Mouse (Mus musculus) 3134 (cell line): ENCODE data around the gene Hes2.

Experiments
- DNase-seq: peaks from one replicate; pipeline ENCODE4 v3.0.0-alpha.2; 2011; ENCODE audit warnings: low spot score; ENCODE audit not compliant: insufficient read length; ENCODE audit errors: extremely low read depth

Hes2 gene

GRCm38 (mm10) chr4:152157779-152158584 is 685 bp upstream of the Hes2 start:
- no peak for DNase-seq

DNA sequence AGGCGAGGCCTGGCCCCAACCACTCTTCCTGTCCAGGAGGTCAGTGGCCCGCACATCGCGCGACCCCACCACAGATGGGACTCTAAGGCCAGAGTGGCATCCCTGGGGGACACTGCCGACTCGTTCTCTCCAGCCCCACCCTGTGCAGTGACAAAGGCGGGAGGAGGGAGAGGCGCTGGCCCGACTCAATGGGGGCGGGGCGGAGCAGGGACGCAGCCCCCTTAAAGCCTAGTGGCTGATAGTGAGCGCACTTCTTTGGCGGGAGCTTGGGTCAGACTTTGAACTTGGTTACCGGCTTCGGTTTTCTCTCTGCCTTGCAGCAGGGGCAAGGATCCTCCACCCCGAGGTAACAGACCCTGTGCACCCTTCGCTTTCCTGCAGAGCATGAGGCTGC is 615 bp downstream of the Hes2 start:
- no peak for DNase-seq

DNA sequence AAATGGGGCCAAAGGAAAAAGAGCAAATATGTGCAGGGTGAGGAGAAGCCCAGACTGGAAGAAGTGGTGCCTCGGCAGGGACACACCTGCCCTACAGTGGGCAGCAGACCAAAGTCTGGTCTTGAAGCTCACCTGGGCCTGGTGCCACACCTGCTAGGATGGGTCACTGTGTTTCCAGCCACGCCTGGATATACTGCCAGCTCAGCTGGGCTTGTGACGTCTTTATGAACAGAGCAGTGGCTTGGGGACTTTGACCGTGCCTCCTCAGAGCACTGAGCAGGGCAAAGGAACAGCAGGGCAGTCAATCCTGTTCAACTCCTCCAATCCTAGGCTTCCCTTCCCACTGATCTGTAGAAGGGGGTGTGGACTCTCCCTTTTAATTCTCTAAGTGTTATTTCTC is 2.1 kb downstream of the Hes2 start:
- DNase-seq = no peak

DNA sequence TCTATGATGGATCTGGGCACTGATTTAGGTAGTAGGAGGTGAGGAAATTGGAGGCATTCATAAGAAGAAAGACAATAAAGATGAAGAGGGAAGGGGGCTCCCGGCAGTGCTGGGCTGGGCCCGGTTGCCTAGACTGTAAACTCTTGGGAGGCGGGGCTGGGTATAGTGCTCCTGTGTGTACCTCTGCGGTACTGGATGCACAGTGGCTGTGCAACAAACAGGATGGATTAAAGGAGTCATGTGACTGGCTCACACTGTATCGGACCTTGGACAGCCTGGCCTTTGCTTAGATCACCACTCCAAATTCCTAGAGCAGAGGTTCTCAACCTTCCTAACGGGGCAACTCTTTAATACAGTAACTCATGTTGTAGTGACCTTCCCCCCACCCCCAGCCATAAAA is 2.9 kb downstream of the Hes2 start:
- DNase-seq = no peak

DNA sequence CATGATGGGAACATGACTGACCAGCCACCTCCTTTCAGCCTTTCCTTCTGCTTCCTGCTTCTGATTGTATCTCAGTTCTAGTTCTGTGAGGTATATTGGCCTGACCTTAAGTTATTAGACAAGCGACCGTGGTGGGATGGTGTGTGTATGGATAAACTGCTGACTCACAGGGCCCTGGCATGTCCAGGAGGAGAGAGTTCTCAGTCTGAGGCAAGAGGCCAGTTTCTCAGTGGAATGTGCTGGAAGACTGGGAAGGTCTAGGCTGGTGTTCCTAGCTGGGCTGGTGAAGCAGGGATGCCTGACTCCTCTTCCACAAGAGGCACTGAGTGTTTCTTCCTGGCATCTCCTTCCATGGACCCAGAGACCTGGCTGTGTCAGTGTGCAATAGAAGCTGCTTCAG is 4.1 kb downstream of the Hes2 start:
- DNase-seq = no peak

DNA sequence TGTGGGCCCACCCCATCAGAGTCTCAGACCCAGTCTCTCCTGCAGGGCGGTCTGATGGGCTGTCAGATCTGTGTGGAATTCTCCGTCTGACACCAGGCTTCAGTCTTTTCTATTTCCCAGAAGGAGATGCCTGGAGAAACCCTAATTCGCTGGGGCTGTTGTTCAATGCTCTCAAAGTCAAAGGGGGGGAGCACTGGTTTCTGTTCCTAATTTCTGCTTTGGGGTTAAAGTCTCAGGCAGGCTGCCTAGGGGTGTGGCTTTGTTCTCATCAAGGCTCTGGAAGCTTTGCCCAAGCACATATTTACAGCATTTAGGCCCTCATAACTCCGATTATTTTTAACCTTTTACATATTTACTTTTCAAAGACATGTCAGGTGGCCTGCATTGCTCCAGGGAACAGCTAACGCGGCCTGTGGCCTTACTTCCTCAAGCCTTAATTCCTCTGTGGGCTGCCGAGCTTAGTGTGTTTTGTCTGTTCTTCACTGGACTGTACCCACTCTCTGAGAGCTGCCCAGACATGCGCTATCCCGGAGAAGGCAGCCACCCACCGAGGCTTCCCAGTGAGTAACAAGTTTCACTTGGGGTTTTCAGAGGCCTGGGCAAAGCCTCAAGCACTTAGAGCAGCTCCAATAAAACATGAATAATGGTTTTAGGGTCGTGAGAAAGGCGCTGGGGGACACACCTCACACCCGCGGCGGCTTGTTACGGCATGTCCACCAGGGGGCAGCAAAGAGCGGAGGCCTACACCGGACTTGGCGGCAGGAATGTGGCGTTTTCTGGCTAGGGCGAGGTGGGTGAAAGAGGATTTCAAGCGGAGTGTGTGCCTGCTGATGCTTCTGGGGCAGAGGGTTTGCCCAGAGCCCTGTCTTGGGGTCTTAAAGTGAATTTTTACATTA is 6.6 kb downstream of the Hes2 start:
- peak; percentile 61 for DNase-seq

DNA sequence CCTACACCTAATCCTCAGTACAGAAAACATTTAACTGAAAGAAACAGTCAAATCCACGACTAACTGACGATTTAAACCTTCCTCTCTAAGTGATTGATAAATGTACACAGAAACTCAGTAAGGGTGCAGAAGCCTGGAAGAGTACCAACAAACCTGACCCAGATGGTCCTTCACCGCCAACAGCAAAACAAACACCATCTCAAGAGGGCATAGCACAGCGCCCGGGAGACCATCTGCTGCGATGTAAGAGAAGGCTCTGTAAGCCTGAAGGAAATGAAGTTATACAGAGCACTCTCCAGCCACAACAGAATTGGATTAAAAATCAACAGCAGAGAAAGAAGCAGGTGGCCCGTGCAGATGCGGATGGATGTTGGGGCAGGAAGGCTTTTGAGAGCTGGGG is 9.4 kb downstream of the Hes2 start:
- DNase-seq = no peak

DNA sequence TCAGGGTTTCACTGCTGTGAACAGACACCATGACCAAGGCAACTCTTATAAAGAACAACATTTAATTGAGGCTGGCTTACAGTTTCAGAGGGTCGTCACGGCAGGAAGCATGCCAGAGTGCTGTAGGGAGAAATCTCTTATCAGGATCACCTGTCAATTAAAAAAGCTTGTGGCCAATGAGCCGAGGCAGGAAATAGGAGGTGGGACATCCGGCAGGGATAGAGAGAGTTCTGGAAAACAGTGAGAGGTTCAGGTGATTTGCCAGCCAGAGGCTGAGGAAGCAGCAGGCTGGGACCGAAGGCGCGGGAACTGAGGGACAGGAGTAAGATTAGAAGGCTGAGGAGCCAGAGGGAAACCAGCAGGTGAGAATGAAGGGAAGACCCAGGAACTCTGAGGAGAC is 10.4 kb downstream of the Hes2 start:
- DNase-seq = no peak

DNA sequence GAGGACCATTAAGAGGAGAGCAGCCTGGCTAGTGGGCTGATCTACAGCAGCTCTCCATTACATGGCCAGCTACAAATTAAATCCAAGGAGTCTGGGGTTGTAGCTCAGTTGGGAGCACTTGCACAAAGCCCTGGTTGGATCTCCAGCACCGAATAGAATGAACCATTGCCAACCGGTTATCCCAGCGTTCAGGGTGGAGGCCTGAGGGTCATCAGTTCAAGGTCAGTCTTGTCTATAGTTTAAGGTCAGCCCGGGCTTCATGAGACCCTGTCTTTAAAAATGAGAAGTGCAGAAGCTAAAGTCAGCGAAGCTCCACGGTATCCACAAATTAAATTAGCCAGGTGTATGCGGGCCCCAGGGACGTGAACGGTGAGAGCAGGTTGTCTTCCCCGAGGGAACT is 11.6 kb downstream of the Hes2 start:
- DNase-seq = no peak

DNA sequence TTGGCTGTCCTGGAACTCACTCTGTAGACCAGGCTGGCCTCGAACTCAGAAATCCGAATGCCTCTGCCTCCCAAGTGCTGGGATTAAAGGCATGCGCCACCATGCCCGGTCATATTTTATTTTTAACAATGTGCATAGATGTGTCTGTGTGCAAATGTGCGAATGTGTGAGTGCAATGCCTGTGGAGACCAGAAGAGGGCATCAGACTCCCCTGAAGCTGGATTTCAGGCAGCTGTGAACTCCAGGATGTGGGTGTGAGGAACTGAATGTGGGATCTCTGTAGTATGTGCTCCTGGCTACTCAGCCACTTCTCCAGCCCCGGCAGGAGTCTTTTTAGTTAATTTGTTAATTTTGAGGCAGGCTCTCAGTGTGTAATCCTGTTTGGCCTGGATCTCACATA is 12.9 kb downstream of the Hes2 start:
- DNase-seq = no peak

GRCm38 (mm10) chr4:152173041-152173440 is 14.4 kb downstream of the Hes2 start:
- no peak for DNase-seq

- DNase-seq = no peak
These were observed 15.3 kb downstream of the Hes2 start for GRCm38 (mm10) chr4:152173956-152174355.

DNA sequence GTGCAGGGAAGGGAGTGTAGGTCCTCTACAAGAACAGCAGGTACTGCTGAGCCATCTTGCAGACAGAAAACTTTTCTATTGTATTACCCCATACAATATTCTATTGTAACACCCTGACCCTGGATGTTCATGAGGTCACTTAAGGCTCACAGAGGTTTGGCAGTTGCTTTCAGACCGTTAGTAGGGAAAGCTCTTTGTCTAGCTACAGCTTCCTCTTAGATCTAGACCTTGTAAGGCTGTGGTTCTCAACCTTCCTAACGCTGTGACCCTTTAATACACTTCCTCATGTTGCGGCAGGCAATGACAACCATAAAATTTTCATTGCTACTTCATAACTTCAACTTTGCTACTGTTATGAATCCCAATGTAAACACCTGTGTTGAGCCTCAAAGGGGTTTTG is 18.0 kb downstream of the Hes2 start:
- DNase-seq = no peak

DNA sequence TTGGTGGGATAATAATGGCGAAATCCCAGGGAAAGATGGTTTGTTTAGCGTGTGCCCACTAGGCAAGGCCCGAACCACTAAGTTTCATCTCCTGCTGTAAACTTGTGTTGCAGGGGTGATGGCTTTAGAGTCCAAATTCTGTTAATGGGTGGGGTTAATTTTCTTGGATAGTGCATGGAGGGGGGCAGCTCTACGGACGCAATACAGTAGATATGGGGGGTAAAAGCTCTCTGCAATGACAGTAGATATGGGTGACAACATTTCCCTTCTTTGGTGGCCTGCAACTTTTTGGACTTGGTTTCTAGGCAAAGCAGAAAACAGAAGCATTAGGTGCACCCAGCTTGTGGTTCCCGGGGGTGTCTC is 18.5 kb downstream of the Hes2 start:
- no peak for DNase-seq

GRCm38 (mm10) chr4:152177537-152178343 is 19.1 kb downstream of the Hes2 start, which contains the start of gene Acot7:
Gene Acot7 (plus strand): TSS chr4:152178134.
- peak; percentile 86 for DNase-seq

DNA sequence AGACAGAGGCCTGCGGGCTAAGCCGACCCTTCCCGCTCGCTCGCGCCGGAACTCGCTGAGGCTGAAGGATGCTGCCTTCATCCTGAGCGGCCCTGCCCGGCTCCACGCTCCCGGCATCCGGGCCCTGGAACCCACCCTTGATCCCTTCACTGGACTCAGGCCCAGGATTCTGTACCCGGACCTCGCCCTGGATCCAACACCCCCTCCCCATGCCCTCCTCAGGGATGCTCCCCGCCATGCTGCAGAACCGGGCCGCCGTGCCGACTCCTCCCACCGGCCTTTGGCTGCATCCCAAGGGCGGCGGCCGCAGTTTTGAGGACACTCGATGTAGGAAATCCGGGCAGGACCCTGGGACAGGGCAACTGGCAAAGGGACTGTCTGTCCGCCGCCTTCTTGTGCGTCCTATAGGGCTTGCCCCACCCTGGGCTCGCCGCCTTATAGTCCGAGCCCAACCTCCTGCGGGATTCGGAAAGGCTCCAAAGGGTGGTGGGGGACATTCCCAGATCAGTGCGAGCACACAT is 19.7 kb downstream of the Hes2 start:
- peak; percentile 75 for DNase-seq

DNA sequence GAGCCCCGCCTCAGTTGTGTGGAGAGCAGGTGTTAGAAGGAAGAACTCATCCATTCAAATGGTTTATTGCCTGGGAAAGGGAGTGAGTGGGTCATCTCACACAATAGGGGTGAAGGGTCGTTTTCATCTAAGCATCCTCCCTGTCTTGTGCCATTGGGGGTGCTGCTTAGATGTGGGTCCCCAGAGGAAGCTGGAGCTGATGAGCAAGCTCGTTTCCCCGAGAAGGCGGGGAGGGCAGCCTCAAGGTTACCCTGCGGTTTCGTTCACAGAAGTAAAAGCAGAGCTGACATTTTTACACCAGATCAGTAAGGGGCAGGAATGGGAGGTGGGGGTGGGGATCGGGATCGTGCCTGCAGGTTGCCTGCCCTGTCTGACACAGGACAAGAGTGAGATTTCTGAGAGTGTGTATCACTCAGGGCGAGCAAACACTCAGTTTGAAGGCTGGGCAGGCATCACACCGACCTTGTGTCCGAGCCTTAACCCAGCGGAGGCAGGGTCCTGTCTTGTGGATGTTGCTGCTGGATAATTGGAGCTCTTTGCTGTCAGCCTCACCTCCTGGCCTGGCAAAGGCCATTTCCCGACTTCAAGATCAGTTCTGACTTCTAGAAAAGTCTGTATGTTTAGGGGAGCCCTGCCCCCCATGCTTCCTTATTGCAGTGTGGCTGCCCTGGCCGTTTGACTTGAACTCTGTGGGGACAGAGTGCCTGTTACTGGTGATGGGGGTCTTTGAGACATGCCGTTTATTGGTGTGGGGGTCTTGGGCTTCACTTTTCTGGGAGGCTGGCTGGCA is 20.4 kb downstream of the Hes2 start:
- DNase-seq = peak; percentile 34

- DNase-seq = no peak
These were observed 21.4 kb downstream of the Hes2 start for GRCm38 (mm10) chr4:152179946-152180660.

GRCm38 (mm10) chr4:152182205-152182604 is 23.5 kb downstream of the Hes2 start:
- DNase-seq = no peak
